Mouse (Mus musculus) bone marrow, adult 2 months (tissue): ENCODE measurements around the gene Adck1. TPM values are rescaled to one million over a fixed set of nuclear protein-coding genes. Genes with fewer than 3 reads are reported as not detected.

ENCODE experiments used
- H3K27ac ChIP-seq: fragments of 200-500 bp; 2 replicates; pipeline ENCODE4 v1.5.1; 2012; ENCODE audit warnings: low read depth, mild to moderate bottlenecking, control low read depth, inconsistent platforms, low read length; ENCODE audit not compliant: control insufficient read depth, poor library complexity, insufficient read depth
- H3K4me1 ChIP-seq: fragments of 200-500 bp; 2 replicates; pipeline ENCODE4 v1.6.1; 2011; ENCODE audit warnings: low read length; ENCODE audit not compliant: control insufficient read depth, insufficient read depth
- H3K4me3 ChIP-seq: fragments of 200-500 bp; replicated peaks from 2 replicates; pipeline ENCODE3; 2011; ENCODE audit warnings: mild to moderate bottlenecking, low read depth, low read length, control low read depth; ENCODE audit not compliant: control insufficient read depth
- CTCF ChIP-seq: fragments of 200-500 bp; IDR thresholded peaks from 2 replicates; pipeline ENCODE4 v1.5.1; 2011; ENCODE audit warnings: low read length, control low read depth; ENCODE audit not compliant: control insufficient read depth, insufficient read depth
- POLR2A ChIP-seq: fragments of 200-500 bp; IDR thresholded peaks from 2 replicates; pipeline ENCODE4 v1.6.1; 2011; ENCODE audit warnings: low read depth, mild to moderate bottlenecking, control low read depth, low read length, borderline replicate concordance; ENCODE audit not compliant: control insufficient read depth
- WGBS: fragments of 180-500 bp; shearing (Covaris S2); methylation state at CpG from one replicate; pipeline ENCODE4 v1.1.7; 2018; 5-methylcytosine and 5-hydroxymethylcytosine counted together
- polyA plus RNA-seq: library from polyadenylated mRNA; stranded (reverse); fragments of >200 nt; gene quantifications from 2 replicates; pipeline ENCODE4 v1.2.4, GENCODE M21; 2011; ENCODE audit warnings: low replicate concordance; ENCODE audit not compliant: missing spikeins, insufficient read depth, insufficient read length

Adck1 gene
- polyA plus RNA-seq, 1 experiment = 5.9 TPM

- Histone ChIP-seq H3K27ac (no peak overlapping the region), H3K4me1 (no peaks in the 10 kb centered on the region), H3K4me3 (no peak overlapping the region)
- TF ChIP-seq POLR2A = no peak
- TF ChIP-seq CTCF = no peak
- 76% methylated on average over 5 of the region's 5 CpGs for WGBS
These were observed 83.7 kb downstream of the Adck1 start for GRCm38 (mm10) chr12:88444040-88444439.

- TF ChIP-seq POLR2A = no peak
- TF ChIP-seq CTCF = no peak
- Histone ChIP-seq H3K4me1 (no peaks in the 10 kb centered on the region), H3K4me3 (no peak overlapping the region), H3K27ac (no peak overlapping the region)
- WGBS = 61% methylated on average over 3 of the region's 3 CpGs
These were observed 85.1 kb downstream of the Adck1 start for GRCm38 (mm10) chr12:88445471-88445870.

GRCm38 (mm10) chr12:88450658-88451563 is 90.6 kb downstream of the Adck1 start:
- Histone ChIP-seq H3K27ac (no peak overlapping the region), H3K4me3 (no peak overlapping the region), H3K4me1 (no peaks in the 10 kb centered on the region)
- TF ChIP-seq POLR2A (no peak), CTCF (no peak)
- WGBS = 84% methylated on average over 4 of the region's 4 CpGs

GRCm38 (mm10) chr12:88454701-88455410 is 94.5 kb downstream of the Adck1 start:
- TF ChIP-seq CTCF = no peak
- WGBS = 76% methylated on average over 12 of the region's 12 CpGs
- H3K27ac ChIP-seq = no peak overlapping the region
- no peak overlapping the region for H3K4me3 ChIP-seq
- no peaks in the 10 kb centered on the region for H3K4me1 ChIP-seq

- TF ChIP-seq CTCF = no peak
- TF ChIP-seq POLR2A = no peak
- Histone ChIP-seq H3K27ac (no peak overlapping the region), H3K4me3 (no peak overlapping the region), H3K4me1 (no peaks in the 10 kb centered on the region)
- 82% methylated on average over 1 of the region's 1 CpGs for WGBS
These were observed 96.7 kb downstream of the Adck1 start for GRCm38 (mm10) chr12:88457021-88457420.

GRCm38 (mm10) chr12:88458936-88459335 is 98.6 kb downstream of the Adck1 start:
- Histone ChIP-seq H3K4me1 (no peaks in the 10 kb centered on the region), H3K27ac (no peak overlapping the region), H3K4me3 (no peak overlapping the region)
- WGBS = 87% methylated on average over 12 of the region's 12 CpGs
- TF ChIP-seq CTCF = no peak
- no peak for TF ChIP-seq POLR2A

GRCm38 (mm10) chr12:88459461-88459860 is 99.1 kb downstream of the Adck1 start:
- no peak overlapping the region for H3K27ac ChIP-seq

GRCm38 (mm10) chr12:88461026-88461425 is 100.7 kb downstream of the Adck1 start:
- 85% methylated on average over 6 of the region's 6 CpGs for WGBS
- Histone ChIP-seq H3K4me1 (no peaks in the 10 kb centered on the region), H3K27ac (no peak overlapping the region), H3K4me3 (no peak overlapping the region)
- TF ChIP-seq POLR2A = no peak
- no peak for TF ChIP-seq CTCF

More at GRCm38 (mm10) chr12:88459461-88459860, 99.1 kb downstream of the Adck1 start:
- TF ChIP-seq CTCF (no peak), POLR2A (no peak)
- H3K4me3 ChIP-seq = no peak overlapping the region
- WGBS = 67% methylated on average over 1 of the region's 1 CpGs
- no peaks in the 10 kb centered on the region for H3K4me1 ChIP-seq
